Mouse (Mus musculus): ENCODE measurements around the gene Mettl14.

Gene Mettl14

GRCm38 (mm10) chr3:123356377-123356991 lies 29.4 kb downstream of the Mettl14 start:
- DNase-seq (ENCODE audit: low spot score in 2 of 2) = no peak

DNA sequence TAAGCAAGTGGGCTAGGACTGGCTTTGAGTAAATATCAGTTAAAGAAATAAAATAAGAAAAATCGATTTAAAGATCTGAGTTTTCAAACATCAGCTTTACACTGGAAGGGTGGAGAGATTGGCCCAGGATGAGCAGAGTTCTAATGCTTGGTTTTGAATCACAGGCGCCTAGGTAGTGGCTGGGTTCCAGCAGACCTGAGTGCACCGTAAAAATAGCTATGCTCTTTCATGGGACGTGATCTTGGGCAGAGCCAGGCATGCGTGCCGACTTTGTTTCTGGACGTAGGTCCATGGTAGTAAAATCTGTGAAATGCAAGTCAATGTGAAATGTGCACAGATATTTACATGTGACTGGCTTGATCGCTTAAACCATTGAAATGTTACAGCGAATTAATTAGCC lies 31.5 kb downstream of the Mettl14 start:
- DNase-seq (ENCODE audit: low spot score in 2 of 2) = no peak

- no peak for DNase-seq (ENCODE audit: low spot score in 2 of 2)
Measured at GRCm38 (mm10) chr3:123353661-123354060, 32.2 kb downstream of the Mettl14 start.

GRCm38 (mm10) chr3:123353183-123353582 lies 32.7 kb downstream of the Mettl14 start:
- DNase-seq (ENCODE audit: low spot score in 2 of 2) = peak in 1 of 2 experiments; percentile 57

DNA sequence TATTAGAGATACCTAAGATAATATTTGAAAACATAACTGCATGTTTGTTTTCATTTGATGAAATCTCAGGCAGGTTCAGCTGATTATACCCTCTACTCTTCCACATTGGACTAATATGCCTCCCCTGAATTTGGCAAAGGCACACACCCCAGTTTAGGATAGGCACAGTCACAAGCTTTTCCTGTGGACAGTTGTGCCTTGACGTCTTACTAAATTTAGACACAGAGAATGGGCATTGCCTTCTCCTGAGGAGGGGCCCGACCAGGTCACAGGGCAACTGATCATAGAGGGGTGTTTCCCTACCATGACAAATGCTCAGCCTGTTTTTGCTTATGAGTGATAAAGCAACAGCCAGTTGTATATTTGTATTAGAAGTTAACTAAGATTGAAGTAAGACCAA lies 34.4 kb downstream of the Mettl14 start:
- DNase-seq (ENCODE audit: low spot score in 2 of 2) = no peak

DNA sequence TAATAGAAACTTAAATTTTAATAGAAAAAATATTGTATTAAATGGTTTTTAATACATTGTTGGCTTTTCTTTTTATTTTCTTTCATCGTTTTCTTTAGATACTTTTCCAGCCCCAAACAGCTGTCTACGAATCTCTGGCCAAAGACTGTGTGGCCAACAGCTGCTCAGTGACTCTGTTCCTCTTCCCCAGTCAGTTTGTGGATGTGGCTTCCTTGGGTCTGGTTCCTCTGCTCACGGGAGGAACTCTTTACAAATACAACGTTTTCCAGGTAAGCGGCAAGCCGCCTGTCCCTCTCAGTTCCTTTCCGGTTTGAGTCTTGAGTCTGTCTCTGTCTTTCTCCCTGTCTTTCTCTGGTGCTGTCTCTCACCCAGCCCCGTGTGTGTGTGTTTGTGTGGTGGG lies 35.3 kb downstream of the Mettl14 start:
- no peak for DNase-seq (ENCODE audit: low spot score in 2 of 2)

DNA sequence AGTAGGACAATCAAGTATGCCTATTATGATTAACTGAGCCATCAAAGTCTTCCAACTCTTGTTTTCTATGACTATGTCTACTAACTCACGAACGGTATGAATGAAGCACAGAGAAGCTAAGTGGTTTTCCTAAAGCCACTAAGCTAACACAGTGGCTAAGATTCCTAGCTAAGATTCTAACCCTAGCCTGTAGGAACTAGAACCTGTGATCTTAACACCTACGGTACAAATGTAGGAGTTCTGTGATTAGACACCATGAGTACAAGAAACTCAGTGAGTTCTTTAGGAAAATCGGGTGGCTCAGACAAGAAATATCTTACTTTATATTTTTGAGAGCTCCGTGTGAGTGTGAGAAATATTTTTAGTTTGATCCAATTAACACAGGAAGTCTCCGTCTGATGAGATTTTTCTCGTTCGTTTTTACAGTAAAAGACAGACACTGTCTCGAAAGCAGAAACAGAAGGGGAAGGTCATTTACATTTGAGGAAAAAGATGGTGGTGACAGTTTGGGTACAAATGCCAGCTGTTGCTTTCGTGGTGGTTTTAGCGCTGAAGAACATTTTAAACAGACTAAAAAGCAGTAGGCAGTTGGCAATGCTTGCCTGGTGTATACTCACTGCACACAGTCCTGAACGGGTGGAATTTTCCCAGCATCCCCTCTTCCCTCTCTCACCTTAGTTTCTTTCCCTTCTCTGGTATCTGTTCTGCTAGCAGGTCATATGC lies 37.7 kb downstream of the Mettl14 start:
- peak in 1 of 2 experiments; percentile 31 for DNase-seq (ENCODE audit: low spot score in 2 of 2)

GRCm38 (mm10) chr3:123343690-123344089 lies 42.2 kb downstream of the Mettl14 start:
- DNase-seq (ENCODE audit: low spot score in 2 of 2) = no peak

DNA sequence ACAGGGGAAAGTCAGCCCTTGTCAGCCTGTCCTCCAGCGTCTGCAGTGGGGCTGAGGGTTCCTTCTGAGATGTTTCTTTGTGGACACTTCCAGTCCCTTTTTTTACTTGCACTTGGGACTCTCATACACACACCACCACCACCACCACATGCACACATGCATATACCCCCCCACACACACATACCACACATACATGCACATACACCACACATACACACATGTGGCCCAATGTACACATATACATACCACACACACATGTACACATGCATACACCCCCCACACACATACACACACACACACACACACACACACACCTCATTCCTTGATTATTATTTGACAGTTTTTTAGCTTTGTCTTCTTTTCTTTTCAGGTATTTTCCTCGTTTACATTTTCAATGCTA lies 44.9 kb downstream of the Mettl14 start:
- DNase-seq (ENCODE audit: low spot score in 2 of 2) = no peak

GRCm38 (mm10) chr3:123338666-123339195 lies 47.2 kb downstream of the Mettl14 start:
- DNase-seq (ENCODE audit: low spot score in 2 of 2) = no peak

DNA sequence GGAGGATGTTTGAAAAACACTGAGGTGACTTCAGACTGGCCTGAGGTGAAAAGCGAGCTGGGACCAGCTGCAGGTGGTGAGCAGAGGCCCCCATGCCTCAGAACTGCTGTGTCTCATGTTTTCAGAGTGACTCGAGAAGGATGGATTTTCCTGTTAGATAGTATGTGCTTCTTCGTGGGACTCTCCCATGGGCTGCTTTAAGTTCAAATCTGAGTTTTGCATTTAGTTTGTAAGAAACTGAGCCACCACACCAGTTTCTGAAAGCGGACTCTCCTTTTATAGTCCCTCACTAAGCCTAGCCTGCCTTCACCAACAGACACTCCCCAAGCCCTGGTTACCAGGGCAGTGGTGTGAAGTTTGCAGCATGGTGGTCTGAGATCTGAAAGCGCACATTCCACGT lies 48.1 kb downstream of the Mettl14 start:
- no peak for DNase-seq (ENCODE audit: low spot score in 2 of 2)

GRCm38 (mm10) chr3:123336951-123337350 lies 49.0 kb downstream of the Mettl14 start:
- DNase-seq (ENCODE audit: low spot score in 2 of 2) = no peak

DNA sequence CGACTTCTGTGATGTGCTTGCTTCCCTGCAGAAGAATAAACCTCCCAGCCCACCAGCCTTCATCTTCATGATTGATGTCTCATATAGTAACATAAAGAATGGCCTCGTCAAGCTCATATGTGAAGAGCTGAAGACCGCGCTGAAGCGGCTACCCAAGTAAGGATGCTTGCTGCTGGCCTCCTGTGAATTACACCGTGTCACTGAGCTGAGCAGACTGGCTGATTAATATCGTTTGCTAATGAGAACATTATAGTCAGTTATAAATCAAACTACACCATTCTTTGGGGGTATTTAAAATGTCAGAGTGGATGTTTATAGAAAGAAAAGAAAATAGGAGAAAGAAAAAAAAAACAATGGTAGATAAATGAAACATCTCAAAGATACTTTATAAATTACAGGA lies 49.5 kb downstream of the Mettl14 start:
- no peak for DNase-seq (ENCODE audit: low spot score in 2 of 2)

GRCm38 (mm10) chr3:123335480-123335879 lies 50.4 kb downstream of the Mettl14 start:
- no peak for DNase-seq (ENCODE audit: low spot score in 2 of 2)

DNA sequence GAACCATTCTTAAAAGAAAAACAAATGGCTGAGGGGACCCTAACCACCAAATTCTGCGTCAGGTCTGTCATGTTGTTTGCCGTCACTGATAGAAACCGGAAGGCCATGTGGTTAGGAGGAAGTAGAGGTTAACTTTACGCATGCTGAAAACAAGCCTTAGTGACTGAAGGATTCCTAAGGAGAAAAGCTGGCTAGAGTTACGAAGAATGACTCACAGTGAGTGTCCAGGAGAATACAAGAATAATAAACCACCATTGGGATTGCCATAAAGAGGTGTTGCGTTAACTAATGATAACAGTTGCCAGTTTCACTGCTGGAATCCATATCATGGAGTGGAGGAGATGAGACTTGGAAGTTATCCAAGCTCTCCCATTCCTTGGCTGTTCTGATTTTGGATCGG lies 51.0 kb downstream of the Mettl14 start:
- no peak for DNase-seq (ENCODE audit: low spot score in 2 of 2)

GRCm38 (mm10) chr3:123333055-123333424 lies 52.9 kb downstream of the Mettl14 start:
- DNase-seq (ENCODE audit: low spot score in 2 of 2) = no peak

- DNase-seq (ENCODE audit: low spot score in 2 of 2) = no peak
Measured at GRCm38 (mm10) chr3:123332330-123333054, 53.4 kb downstream of the Mettl14 start.

- DNase-seq (ENCODE audit: low spot score in 2 of 2) = no peak
Measured at GRCm38 (mm10) chr3:123330221-123330620, 55.7 kb downstream of the Mettl14 start.

DNA sequence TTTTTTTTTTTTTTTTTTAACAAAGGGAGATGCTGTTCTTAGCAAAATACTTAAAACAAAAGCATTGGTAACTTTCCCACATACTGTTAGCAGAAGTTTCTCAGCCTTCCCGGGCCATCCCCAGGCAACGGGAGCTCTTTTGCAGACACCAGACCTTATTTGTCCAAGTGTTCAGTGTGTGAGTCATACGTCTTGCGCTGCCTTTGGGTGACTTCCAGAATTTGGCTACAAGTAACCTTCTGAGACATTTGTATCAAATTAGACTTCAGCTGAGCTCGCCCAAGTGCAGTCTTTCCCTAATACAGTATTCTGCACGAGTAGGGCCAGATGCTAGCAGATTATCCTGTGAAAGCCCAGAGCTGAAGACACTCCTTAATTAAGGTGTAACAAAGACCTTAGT lies 56.7 kb downstream of the Mettl14 start:
- peak in 1 of 2 experiments; percentile 3 for DNase-seq (ENCODE audit: low spot score in 2 of 2)

- no peak for DNase-seq (ENCODE audit: low spot score in 2 of 2)
Measured at GRCm38 (mm10) chr3:123324326-123324725, 61.6 kb downstream of the Mettl14 start.

GRCm38 (mm10) chr3:123322147-123322546 lies 63.8 kb downstream of the Mettl14 start:
- DNase-seq (ENCODE audit: low spot score in 2 of 2) = peak in 1 of 2 experiments; percentile 35

DNA sequence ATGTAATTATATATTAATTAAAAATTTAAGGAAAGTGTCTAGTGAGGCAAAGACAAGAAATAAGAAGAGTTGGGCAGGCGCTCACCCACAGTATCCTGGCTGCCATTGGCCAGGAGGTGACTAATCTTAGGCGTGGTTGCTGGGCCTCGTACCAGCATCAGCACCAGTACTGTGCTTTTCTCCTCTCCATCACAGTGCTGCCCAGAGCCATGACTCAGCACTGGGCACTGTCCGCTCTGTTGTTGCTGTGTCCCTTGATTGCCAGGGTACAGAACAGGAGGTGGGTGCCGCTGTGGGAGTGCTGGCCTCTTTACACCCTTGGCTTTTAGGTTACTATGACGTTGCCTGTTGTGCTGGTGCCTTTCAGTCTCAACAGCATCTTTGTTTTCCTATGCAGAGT lies 64.3 kb downstream of the Mettl14 start:
- peak in 1 of 2 experiments; percentile 12 for DNase-seq (ENCODE audit: low spot score in 2 of 2)

DNA sequence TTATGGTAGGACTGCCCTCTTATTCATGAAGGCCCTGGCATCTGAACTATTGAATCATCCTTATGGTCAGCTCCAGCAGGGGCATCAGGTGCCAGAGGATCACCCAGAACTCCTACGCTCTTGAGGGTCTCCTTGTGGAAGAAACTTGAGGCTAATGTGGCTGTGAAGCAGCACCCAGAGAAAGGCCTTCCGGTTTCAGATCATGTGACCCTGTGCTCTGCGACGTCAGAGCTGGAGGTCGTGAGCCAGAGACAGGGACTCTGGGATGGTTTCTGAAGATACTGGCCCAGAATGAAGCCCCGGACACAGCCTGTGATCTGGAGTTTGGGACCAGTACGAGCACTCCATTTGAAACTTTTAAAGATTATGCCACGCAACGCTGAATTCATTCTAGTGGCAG lies 65.6 kb downstream of the Mettl14 start:
- no peak for DNase-seq (ENCODE audit: low spot score in 2 of 2)
